Mouse (Mus musculus): ENCODE measurements around the gene Mme. TPM values are rescaled to one million over a fixed set of nuclear protein-coding genes. Genes with fewer than 3 reads are reported as not detected.

The Mme gene
- polyA plus RNA-seq, 1 experiment = 0.23 TPM

DNA sequence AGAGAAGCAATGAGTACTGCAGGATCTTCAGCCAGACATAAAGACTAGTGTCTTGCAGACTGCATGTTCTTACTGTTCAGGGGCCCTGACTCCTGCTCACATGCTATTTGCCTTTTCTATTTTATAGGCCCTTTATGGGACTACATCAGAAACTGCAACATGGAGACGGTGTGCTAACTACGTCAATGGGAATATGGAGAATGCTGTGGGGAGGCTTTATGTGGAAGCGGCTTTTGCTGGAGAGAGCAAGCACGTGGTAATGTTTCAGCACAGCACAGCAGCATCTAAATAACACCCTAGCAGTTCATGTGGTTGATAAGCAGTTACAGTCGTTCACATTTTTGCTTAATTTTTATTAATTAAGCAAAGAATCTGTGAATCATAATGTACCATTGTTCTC is 103.7 kb downstream of the Mme start:
- no peak overlapping the region for H3K27ac ChIP-seq (ENCODE audit: insufficient read depth, low read depth, low read length)
- TF ChIP-seq POLR2A (IDR thresholded peaks at IDR 0.05; ENCODE audit: borderline replicate concordance, low read depth, low read length) = no peak
- TF ChIP-seq CTCF (IDR thresholded peaks at IDR 0.05; ENCODE audit: low read depth, low read length) = no peak
- no peak overlapping the region for H3K4me3 ChIP-seq (ENCODE audit: insufficient read depth, low read length)
- no peaks in the 10 kb centered on the region for H3K4me1 ChIP-seq (ENCODE audit: control insufficient read depth, insufficient read depth, low read length)

DNA sequence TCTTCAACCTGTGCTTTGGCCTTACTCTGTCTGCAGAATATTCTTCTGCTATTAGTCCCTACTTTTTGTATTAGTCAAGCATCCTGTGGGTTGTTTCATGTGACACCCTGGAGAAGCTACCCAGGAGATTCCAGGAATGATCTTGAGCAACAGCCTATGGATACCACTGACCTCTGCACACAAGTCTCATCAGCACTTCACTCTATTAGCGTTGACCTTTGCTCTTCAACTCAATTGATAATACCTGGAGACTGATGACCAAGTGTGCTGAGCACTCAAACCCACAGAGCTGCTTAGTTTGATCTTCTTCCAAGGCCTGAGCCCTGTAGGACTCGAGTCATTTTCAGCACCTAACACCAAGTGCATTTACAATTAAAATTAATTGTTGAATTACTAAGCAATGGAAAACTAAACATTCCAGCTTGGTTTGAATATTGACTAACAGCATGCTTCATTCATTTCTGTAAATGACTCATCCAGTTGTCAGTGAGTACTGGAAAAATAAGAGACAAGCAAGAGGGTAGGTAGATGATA is 107.6 kb downstream of the Mme start:
- H3K4me1 ChIP-seq (ENCODE audit: control insufficient read depth, insufficient read depth, low read length) = no peaks in the 10 kb centered on the region
- no peak overlapping the region for H3K27ac ChIP-seq (ENCODE audit: insufficient read depth, low read depth, low read length)
- H3K4me3 ChIP-seq (ENCODE audit: insufficient read depth, low read length) = no peak overlapping the region
- TF ChIP-seq CTCF (IDR thresholded peaks at IDR 0.05; ENCODE audit: low read depth, low read length) (no peak), POLR2A (IDR thresholded peaks at IDR 0.05; ENCODE audit: borderline replicate concordance, low read depth, low read length) (no peak)

DNA sequence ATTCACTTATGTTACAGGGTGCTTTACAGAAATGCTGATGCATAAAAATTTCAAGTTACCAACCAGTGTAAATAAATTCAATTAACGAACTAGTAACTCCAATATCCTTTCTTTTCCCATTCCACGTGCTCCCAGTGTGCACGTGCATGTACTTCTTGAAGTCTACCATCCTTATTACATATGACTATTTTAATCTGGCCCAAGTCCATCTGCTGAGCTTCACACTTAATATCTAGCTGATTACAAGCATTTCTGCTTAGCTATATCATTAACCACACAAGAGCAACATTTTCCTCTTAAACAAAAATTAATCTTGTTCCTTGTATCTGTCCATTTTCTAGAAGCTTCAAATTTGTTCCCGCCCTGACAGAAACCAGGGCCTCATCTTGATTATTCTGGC is 108.9 kb downstream of the Mme start:
- no peak overlapping the region for H3K27ac ChIP-seq (ENCODE audit: insufficient read depth, low read depth, low read length)
- no peak overlapping the region for H3K4me3 ChIP-seq (ENCODE audit: insufficient read depth, low read length)
- TF ChIP-seq POLR2A (IDR thresholded peaks at IDR 0.05; ENCODE audit: borderline replicate concordance, low read depth, low read length) (no peak), CTCF (IDR thresholded peaks at IDR 0.05; ENCODE audit: low read depth, low read length) (no peak)
- H3K4me1 ChIP-seq (ENCODE audit: control insufficient read depth, insufficient read depth, low read length) = no peaks in the 10 kb centered on the region

DNA sequence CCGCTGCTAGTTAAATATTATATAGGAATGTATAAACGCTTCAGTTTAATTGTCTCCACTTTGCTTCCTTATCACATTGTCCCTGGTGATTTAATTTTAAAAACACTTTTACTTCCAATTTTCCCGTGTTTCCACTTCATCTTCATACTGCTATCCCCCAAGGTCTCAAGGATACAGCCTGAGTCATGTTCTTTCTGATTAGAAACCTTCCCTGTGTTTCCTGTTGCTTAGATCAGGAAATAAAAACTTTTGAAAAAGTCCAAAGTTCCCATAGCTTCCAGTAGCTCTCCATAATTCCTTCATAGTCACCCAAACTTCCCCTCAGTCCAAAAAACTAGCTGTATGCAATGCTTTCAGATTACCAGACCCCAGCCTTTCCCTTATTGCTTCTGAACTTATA is 109.4 kb downstream of the Mme start:
- Histone ChIP-seq H3K4me1 (ENCODE audit: control insufficient read depth, insufficient read depth, low read length) (no peaks in the 10 kb centered on the region), H3K4me3 (ENCODE audit: insufficient read depth, low read length) (no peak overlapping the region), H3K27ac (ENCODE audit: insufficient read depth, low read depth, low read length) (no peak overlapping the region)
- TF ChIP-seq POLR2A (IDR thresholded peaks at IDR 0.05; ENCODE audit: borderline replicate concordance, low read depth, low read length) (no peak), CTCF (IDR thresholded peaks at IDR 0.05; ENCODE audit: low read depth, low read length) (no peak)

DNA sequence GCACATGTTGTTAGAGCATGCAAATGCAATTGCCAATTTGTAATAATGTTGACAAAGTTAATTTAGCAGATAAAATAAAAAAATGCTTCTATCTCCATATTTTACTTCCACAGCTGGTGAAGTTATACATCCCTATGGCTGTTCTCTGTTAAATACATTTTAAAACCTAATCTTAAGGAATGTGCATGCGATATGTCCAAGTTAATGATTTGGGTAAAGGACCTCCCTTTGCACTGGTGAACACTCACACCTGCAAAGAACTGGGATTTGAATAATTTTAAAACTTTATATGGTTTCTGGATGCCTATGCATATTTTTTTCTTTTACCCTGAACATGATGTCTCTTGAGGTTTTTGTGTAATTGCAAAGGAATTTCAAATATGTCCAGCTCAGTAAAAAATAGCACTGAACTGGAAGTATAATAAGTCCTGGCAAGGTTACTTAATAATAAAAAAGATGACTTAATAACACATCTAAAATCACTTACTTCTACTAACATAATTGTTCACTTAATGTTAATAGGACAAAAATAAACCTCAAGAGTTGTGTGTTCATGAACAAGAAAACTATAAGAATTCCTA is 110.4 kb downstream of the Mme start:
- no peaks in the 10 kb centered on the region for H3K4me1 ChIP-seq (ENCODE audit: control insufficient read depth, insufficient read depth, low read length)
- no peak overlapping the region for H3K4me3 ChIP-seq (ENCODE audit: insufficient read depth, low read length)
- no peak for TF ChIP-seq POLR2A (IDR thresholded peaks at IDR 0.05; ENCODE audit: borderline replicate concordance, low read depth, low read length)
- TF ChIP-seq CTCF (IDR thresholded peaks at IDR 0.05; ENCODE audit: low read depth, low read length) = no peak
- no peak overlapping the region for H3K27ac ChIP-seq (ENCODE audit: insufficient read depth, low read depth, low read length)

DNA sequence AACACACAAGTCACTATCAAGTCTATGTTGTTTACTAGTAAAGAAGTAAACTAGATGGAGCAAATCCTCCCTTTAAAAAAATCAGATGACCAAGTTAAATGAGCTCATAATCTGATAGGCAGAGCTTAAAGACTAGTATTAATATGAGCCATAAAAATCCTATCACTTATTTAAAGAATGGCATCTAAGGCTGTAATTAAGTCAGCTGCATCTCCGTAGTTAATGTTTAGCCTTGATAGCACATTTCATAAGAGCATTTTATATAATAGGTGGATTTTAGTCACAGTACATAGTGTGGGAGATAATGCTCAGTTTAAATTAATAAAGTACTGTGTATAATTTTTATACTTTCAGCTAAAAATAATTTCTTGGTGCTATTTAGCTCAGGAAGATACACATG is 118.2 kb downstream of the Mme start:
- H3K4me1 ChIP-seq (ENCODE audit: control insufficient read depth, insufficient read depth, low read length) = no peaks in the 10 kb centered on the region
- no peak overlapping the region for H3K4me3 ChIP-seq (ENCODE audit: insufficient read depth, low read length)
- TF ChIP-seq POLR2A (IDR thresholded peaks at IDR 0.05; ENCODE audit: borderline replicate concordance, low read depth, low read length) (no peak), CTCF (IDR thresholded peaks at IDR 0.05; ENCODE audit: low read depth, low read length) (no peak)
- H3K27ac ChIP-seq (ENCODE audit: insufficient read depth, low read depth, low read length) = no peak overlapping the region

DNA sequence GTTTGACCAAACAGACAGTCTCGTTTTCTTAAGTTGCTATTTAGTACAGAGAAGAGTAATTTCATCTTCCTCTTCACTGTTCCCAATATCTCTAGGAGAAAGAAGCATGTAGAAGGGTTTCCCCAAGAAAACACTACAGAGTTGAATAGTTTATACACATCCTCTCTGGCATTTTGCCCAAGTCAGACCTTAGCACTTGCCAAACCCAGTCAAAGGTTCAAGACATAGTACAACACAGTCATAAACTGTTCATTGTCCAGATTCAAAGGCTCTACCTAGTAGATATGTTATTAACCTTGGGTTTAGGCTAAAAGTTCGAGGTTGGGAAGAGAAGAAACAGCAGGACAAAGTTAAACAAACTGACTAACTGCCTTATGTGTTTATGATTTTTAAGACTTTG is 143.7 kb downstream of the Mme start:
- no peaks in the 10 kb centered on the region for H3K4me1 ChIP-seq (ENCODE audit: control insufficient read depth, insufficient read depth, low read length)
- no peak overlapping the region for H3K27ac ChIP-seq (ENCODE audit: insufficient read depth, low read depth, low read length)
- no peak for TF ChIP-seq POLR2A (IDR thresholded peaks at IDR 0.05; ENCODE audit: borderline replicate concordance, low read depth, low read length)
- no peak for TF ChIP-seq CTCF (IDR thresholded peaks at IDR 0.05; ENCODE audit: low read depth, low read length)

DNA sequence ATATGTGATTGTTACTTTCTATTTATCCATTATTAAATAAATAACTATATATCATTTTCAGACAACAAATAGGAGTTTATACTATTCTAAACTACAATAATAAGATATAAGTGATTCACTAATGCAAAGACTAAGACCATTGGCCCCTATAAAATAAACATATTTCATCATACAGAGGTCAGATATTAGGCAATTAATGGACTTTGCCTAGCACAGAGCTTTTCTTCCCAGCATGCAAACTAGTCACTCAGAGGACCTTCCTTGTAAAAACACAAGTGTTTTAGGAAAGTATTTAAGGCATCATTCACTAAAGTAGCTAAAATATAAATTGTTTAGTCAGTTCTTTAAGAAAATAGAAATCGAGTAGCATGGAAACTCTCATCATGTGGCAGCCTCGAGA is 149.4 kb downstream of the Mme start:
- Histone ChIP-seq H3K4me3 (ENCODE audit: insufficient read depth, low read length) (no peak overlapping the region), H3K4me1 (ENCODE audit: control insufficient read depth, insufficient read depth, low read length) (no peaks in the 10 kb centered on the region), H3K27ac (ENCODE audit: insufficient read depth, low read depth, low read length) (no peak overlapping the region)
- TF ChIP-seq POLR2A (IDR thresholded peaks at IDR 0.05; ENCODE audit: borderline replicate concordance, low read depth, low read length) (no peak), CTCF (IDR thresholded peaks at IDR 0.05; ENCODE audit: low read depth, low read length) (no peak)

More for the DNA sequence above, 143.7 kb downstream of the Mme start:
- H3K4me3 ChIP-seq (ENCODE audit: insufficient read depth, low read length) = no peak overlapping the region

DNA sequence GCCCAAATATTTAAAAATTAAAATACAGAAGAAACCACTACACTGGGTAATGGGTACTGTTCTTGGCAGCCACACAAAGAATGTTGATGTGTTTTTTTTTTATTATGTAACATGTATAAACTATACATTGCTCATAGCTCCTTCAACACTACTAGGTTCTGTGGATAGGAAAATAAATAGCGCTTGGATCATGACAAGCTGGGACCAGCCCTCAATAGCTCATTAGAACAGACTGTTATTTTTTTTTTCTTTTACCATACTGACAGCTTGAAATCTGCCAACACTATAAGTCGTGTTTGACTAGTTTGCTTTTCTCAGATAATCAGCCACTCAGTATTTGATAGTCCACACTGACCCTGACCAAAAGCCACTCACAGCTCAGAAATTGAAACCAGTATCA is 150.0 kb downstream of the Mme start:
- H3K27ac ChIP-seq (ENCODE audit: insufficient read depth, low read depth, low read length) = no peak overlapping the region
- no peak overlapping the region for H3K4me3 ChIP-seq (ENCODE audit: insufficient read depth, low read length)
- H3K4me1 ChIP-seq (ENCODE audit: control insufficient read depth, insufficient read depth, low read length) = no peaks in the 10 kb centered on the region
- TF ChIP-seq CTCF (IDR thresholded peaks at IDR 0.05; ENCODE audit: low read depth, low read length) (no peak), POLR2A (IDR thresholded peaks at IDR 0.05; ENCODE audit: borderline replicate concordance, low read depth, low read length) (no peak)

DNA sequence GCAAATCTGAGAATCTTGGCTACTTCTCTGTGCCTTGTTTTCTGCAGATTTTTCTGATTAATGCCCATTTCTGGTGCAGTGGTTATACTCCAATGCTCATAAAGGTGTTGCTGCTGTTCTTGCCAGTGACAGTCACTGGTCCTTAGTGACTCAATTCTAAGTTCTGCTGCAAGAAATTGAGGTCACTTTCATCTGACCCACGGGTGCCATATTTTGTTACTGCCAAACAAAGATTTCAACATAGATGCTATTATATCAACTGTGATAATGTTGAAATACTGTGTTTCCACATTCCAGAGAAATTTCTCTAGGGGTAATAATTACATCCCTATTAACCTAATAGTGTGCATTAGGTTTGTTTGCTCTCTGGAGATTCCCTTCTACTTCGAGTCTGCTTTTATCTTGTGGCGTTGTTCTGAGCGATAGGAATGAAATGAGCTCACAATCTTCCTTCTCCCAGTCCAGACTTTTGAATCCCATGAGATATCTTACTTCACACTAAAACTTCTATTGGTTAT is 153.1 kb downstream of the Mme start:
- TF ChIP-seq POLR2A (IDR thresholded peaks at IDR 0.05; ENCODE audit: borderline replicate concordance, low read depth, low read length) (no peak), CTCF (IDR thresholded peaks at IDR 0.05; ENCODE audit: low read depth, low read length) (no peak)
- Histone ChIP-seq H3K27ac (ENCODE audit: insufficient read depth, low read depth, low read length) (no peak overlapping the region), H3K4me1 (ENCODE audit: control insufficient read depth, insufficient read depth, low read length) (no peaks in the 10 kb centered on the region), H3K4me3 (ENCODE audit: insufficient read depth, low read length) (no peak overlapping the region)
